Mouse (Mus musculus): ENCODE measurements around the gene Them4.

DNA sequence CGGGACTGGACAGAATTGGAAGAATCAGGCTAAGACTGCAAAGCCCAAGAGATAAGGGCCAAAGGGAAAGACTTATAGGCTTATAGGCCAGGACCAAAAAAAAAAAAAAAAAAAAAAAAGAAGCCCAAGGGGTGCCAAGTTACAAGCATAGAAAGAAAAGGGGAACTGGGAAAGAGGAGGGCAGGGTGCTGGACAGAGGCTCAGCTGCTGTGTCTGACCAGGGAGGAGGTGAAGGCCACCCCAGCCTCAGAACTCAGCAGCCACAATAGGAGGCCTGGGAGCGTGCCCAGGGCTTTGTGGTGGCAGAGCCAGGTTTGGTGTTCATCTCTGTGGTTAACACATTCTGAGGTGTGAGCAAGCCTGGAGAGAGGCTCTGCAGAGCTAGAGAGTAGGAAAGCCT, 65.3 kb downstream of the Them4 start:
- TF ChIP-seq CTCF (IDR thresholded peaks at IDR 0.05; ENCODE audit: insufficient read depth, low read length) (no peak), POLR2A (IDR thresholded peaks at IDR 0.05; ENCODE audit: borderline replicate concordance, extremely low read depth, low read depth, low read length) (no peak)
